Mouse (Mus musculus) kidney, postnatal 14 days (tissue): Measurements from ENCODE around the gene Galp.
"Not testable (repeated sequence)": the region's sequence is repeated elsewhere in the genome, so short reads cannot be mapped to it uniquely, and the experiment has no call there.

Experiments
- DNase-seq: peaks from one replicate; pipeline ENCODE4 v3.0.0; 2022; ENCODE audit warnings: mixed read lengths

The Galp gene

GRCm38 (mm10) chr7:6258232-6259220 is 61.6 kb downstream of the Galp start:
- DNase-seq = no peak

- DNase-seq = not testable (repeated sequence)
Measured at GRCm38 (mm10) chr7:6260004-6260403, 63.1 kb downstream of the Galp start.

DNA sequence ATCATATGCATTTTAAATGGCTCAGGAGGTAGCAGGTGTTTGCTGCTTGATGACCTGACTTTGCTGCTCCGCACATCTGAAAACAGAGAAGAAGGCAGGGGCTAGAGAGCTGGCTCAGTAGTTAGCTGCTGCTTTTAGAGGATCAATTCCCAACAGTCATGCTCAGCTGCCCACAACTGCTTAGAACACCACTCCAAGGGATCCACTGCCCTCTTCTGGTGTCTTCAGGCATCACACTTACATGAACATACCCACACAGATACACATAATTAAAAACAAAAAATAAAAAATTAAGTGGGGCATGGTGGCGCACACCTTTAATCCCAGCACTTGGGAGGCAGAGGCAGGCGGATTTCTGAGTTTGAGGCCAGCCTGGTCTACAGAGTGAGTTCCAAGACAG is 65.2 kb downstream of the Galp start:
- DNase-seq = no peak

DNA sequence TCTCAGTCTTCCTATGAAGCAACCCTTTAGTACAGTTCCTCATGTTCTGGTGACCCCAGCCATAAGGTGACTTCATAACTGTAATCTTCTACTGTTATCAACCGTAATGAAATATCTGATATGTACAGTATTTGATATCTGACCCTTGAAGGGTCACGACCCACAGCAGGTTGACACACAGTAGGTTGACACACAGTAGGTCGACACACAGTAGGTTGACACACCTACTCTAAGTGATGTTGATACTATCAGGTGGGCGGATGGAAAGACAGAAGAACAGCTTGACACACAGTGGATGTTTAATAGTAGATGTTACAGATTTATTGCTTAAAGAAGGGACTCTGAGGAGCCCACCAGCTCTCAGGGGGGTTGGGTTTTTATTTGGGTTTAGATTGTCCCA is 66.1 kb downstream of the Galp start:
- no peak for DNase-seq

DNA sequence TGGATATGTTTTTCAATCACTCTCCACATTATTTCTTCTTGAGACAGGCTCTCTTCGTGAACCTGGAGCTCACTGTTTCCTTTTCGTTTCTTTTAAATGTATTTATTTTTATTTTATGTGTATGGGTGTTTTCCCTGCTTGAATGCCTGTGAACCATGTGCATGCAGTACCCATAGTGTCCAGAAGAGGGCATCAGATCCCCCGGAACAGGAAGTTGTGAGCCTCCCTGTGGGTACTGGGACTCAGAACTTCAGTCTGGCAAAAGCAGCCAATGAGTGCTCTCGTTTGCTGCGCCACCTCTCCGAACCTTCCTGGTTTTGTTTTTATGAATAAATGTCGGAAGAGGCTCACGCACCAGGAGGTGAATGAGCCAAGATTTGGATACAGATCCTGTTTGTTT is 68.8 kb downstream of the Galp start:
- no peak for DNase-seq
